Mouse (Mus musculus): ENCODE measurements around the gene Iffo1. TPM values are rescaled to one million over a fixed set of nuclear protein-coding genes. Genes with fewer than 3 reads are reported as not detected.

The Iffo1 gene
- total RNA-seq, 2 experiments from 2014 or later, result 14.2 to 18.1 TPM

DNA sequence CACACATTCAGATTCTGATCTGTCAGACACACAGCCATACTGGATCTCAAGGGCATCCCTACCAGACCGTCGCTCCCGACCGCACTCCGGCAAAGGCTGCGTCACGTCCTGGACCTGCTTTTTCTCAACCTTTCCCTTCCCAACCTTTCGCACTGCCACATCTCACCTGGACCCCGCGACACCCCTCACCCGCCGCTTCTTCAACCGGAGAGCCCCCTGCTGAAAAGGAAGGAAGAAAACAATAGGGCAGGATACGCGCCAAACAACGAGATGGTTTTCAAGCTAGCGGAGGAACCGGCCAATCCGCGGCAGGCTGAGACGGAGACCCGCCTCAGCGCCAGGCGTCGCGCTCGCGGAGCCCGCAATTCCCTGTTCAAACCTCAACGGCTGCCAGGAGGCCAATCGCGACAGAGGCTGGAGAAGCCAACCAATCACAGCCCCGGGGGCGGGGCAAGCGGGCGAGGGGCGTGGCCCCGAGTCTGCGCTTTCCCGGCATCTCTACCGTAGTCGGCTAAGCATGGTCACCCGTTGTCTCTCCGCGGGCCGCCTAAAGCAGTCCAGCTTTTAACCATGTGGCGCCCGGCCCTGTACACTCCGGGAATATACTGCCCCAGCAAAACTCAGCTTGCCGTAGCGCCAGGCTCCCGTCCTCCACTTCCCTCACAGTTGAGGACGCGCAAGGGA is 46.4 kb downstream of the Iffo1 start, which contains the start of the genes Ncapd2 and Mrpl51:
Ncapd2 (minus strand) TSS at position 370 of the 684 bp plus-strand sequence.
Mrpl51 (plus strand) TSS at position 470 of the 684 bp plus-strand sequence.
- ATAC-seq (replicated peaks; ENCODE audit: poor library complexity), result peak; percentile 89

DNA sequence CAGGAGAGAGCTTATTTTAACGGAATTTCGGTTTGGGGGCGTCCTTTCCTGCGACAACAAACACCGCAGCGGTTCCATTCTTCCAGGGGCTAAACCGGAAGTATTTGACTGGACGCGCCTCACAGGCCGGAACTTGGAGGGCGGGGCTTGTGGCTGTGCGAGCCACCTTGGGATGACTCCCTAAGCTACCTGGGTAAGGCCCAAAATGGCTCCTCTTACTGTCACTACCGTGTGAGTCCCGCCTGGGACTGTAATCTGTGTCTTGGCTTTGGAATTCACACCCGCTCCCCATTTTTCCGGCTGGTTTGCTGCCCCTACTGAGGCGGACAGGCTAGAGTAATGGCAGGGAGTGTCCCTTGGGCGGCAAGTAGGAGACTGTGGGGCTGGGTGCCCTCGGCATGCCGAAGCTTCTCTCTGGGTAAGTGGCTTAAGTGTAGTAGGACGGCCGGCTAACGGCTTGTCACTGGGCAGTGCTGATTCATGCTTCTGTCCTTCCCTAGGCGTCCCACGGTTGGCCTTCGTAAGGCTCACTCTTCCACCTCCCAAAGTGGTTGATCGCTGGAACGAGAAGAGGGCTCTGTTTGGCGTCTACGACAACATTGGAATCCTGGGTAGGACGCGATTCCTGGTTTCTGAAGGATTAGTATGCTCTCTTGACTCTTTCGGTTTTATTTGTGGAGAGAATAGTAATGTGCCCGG is 47.1 kb downstream of the Iffo1 start:
- peak; percentile 80 for ATAC-seq (replicated peaks; ENCODE audit: poor library complexity)

DNA sequence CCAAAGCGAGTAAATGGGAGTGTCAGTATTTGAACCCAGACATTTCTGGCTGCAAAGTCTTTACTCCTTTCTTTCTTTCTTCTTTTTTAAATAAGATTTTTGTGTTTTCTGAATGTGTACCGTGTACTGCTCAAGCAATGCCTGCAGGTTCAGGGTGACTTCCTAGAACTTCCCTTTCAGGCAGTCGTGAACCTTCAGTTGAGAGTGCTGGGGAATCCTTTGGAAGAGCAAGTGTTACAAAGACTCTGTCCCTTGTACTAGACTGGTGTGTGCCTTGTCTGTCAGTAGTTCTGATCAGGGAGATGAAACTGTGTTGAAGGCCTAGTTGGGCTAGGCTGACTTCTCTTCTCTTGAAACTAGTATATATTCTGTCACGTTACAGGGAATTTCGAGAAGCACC is 47.8 kb downstream of the Iffo1 start:
- ATAC-seq (replicated peaks; ENCODE audit: poor library complexity), result no peak

DNA sequence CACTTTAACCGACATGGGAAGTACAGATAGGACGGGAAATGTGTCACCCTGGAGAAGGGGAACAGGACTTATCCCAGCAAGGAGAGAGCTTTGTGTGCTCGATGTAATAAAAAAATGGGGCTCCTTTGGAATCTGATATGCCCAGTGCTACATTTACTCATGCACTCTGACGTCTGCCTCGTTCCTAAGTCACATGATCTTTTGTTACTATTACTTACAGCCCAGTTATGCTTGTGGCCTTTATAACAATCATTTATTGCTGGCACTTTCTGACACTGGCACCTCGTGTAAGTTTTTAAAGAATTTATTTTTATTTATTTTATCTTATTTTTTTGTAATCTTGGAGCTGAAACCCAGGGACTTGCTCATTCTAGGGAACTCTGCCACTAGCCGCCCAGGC is 48.3 kb downstream of the Iffo1 start:
- ATAC-seq (replicated peaks; ENCODE audit: poor library complexity), result no peak

GRCm38 (mm10) chr6:125195541-125196075 is 50.6 kb downstream of the Iffo1 start:
- ATAC-seq (replicated peaks; ENCODE audit: poor library complexity), result no peak

DNA sequence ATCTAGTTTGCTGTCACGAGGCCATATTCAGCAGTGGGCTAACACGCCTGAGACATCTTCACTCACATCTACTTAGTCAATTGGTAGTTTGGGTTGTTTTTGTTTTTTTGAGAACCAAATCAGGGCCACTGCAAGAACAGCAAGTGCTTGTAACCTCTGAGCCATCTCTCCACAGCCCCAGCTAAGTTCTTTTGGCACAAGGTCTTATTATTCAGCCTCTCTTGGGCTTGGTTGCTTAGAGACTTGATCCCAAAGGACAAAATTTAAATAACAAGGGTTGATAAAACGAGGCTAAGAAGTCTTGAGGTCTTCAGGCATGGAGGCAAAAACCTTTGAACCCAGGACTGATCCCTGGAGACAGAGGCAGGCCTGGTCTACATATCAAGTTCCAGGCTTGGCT is 51.3 kb downstream of the Iffo1 start:
- no peak for ATAC-seq (replicated peaks; ENCODE audit: poor library complexity)

DNA sequence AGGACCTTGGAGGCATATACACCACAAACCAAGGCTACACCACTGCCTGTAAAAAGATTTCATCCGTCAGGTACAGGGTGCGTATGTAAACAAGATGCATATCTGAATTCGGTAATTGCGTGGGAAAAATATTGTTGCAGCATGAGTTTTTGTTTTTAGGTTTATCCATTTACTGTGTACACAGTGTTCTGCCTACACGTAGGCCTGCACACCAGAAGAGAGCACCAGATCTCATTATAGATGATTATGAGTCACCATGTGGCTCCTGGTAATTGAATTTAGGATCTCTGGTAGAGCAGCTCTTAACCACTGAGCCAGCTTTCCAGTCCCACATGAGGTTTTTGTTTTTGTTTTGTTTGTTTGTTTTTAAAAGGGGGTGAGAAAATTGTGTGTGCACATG is 52.1 kb downstream of the Iffo1 start:
- no peak for ATAC-seq (replicated peaks; ENCODE audit: poor library complexity)

- ATAC-seq (replicated peaks; ENCODE audit: poor library complexity), result no peak
These were observed 65.4 kb downstream of the Iffo1 start for GRCm38 (mm10) chr6:125210436-125210835.

Other genes with a start within 250 kb of the Iffo1 start
- gene Lag3, start 233.5 kb upstream of the Iffo1 start, total RNA-seq (2015), result 0.81 and 1.3 TPM in 2 replicates
- 0.08 and 1.0 TPM in 2 replicates for gene Lag3, start 233.5 kb upstream of the Iffo1 start, total RNA-seq (2017)
- gene Ptms, start 225.1 kb upstream of the Iffo1 start, total RNA-seq (2015), result 15.9 and 18.8 TPM in 2 replicates
- 14.0 and 26.1 TPM in 2 replicates for gene Ptms, start 225.1 kb upstream of the Iffo1 start, total RNA-seq (2017)
- 71.3 and 82.7 TPM in 2 replicates for gene Mlf2, start 213.9 kb upstream of the Iffo1 start, total RNA-seq (2015)
- 57.0 and 58.8 TPM in 2 replicates for gene Mlf2, start 213.9 kb upstream of the Iffo1 start, total RNA-seq (2017)
- gene Cops7a, start 179.7 kb upstream of the Iffo1 start, total RNA-seq (2015), result 86.3 and 90.2 TPM in 2 replicates
- gene Cops7a, start 179.7 kb upstream of the Iffo1 start, total RNA-seq (2017), result 56.1 and 61.8 TPM in 2 replicates
- 0.15 TPM in 1 of 2 replicates, not detected in the other for gene Pianp, start 148.5 kb upstream of the Iffo1 start, total RNA-seq (2015)
- not detected in 2 replicates for gene Pianp, start 148.5 kb upstream of the Iffo1 start, total RNA-seq (2017)
- 67.9 and 69.9 TPM in 2 replicates for gene Zfp384, start 136.1 kb upstream of the Iffo1 start, total RNA-seq (2015)
- gene Zfp384, start 136.1 kb upstream of the Iffo1 start, total RNA-seq (2017), result 26.2 and 29.3 TPM in 2 replicates
- gene Ing4, start 105.5 kb upstream of the Iffo1 start, total RNA-seq (2015), result 22.8 and 25.2 TPM in 2 replicates
- gene Ing4, start 105.5 kb upstream of the Iffo1 start, total RNA-seq (2017), result 44.4 and 49.8 TPM in 2 replicates
- 8.1 and 9.5 TPM in 2 replicates for gene Acrbp, start 95.6 kb upstream of the Iffo1 start, total RNA-seq (2015)
- gene Acrbp, start 95.6 kb upstream of the Iffo1 start, total RNA-seq (2017), result 3.6 and 5.8 TPM in 2 replicates
- 6.7 and 10.6 TPM in 2 replicates for gene Lpar5, start 77.3 kb upstream of the Iffo1 start, total RNA-seq (2015)
- 3.5 and 6.7 TPM in 2 replicates for gene Lpar5, start 77.3 kb upstream of the Iffo1 start, total RNA-seq (2017)
- 85.7 and 91.6 TPM in 2 replicates for gene Chd4, start 49.3 kb upstream of the Iffo1 start, total RNA-seq (2015)
- gene Chd4, start 49.3 kb upstream of the Iffo1 start, total RNA-seq (2017), result 299 and 375 TPM in 2 replicates
- 42.8 and 43.7 TPM in 2 replicates for gene Nop2, start 13.3 kb upstream of the Iffo1 start, total RNA-seq (2015)
- 82.3 and 83.8 TPM in 2 replicates for gene Nop2, start 13.3 kb upstream of the Iffo1 start, total RNA-seq (2017)
- 3,979 and 4,068 TPM in 2 replicates for gene Gapdh, start 21.2 kb downstream of the Iffo1 start, total RNA-seq (2015)
- gene Gapdh, start 21.2 kb downstream of the Iffo1 start, total RNA-seq (2017), result 1,418 and 1,569 TPM in 2 replicates
- gene Ncapd2, start 46.5 kb downstream of the Iffo1 start, total RNA-seq (2015), result 205 and 228 TPM in 2 replicates
- 207 and 256 TPM in 2 replicates for gene Ncapd2, start 46.5 kb downstream of the Iffo1 start, total RNA-seq (2017)
- 144 and 171 TPM in 2 replicates for gene Mrpl51, start 46.6 kb downstream of the Iffo1 start, total RNA-seq (2015)
- 128 and 156 TPM in 2 replicates for gene Mrpl51, start 46.6 kb downstream of the Iffo1 start, total RNA-seq (2017)
- 10.1 and 15.5 TPM in 2 replicates for gene Vamp1, start 70.3 kb downstream of the Iffo1 start, total RNA-seq (2015)
- gene Vamp1, start 70.3 kb downstream of the Iffo1 start, total RNA-seq (2017), result 6.2 and 9.1 TPM in 2 replicates
- 5.2 and 7.4 TPM in 2 replicates for gene Tapbpl, start 86.6 kb downstream of the Iffo1 start, total RNA-seq (2015)
- gene Tapbpl, start 86.6 kb downstream of the Iffo1 start, total RNA-seq (2017), result 16.2 and 18.6 TPM in 2 replicates
- gene Cd27, start 91.8 kb downstream of the Iffo1 start, total RNA-seq (2015), result 44.7 and 60.2 TPM in 2 replicates
- gene Cd27, start 91.8 kb downstream of the Iffo1 start, total RNA-seq (2017), result 28.9 and 41.9 TPM in 2 replicates
- gene Tuba3a, start 140.8 kb downstream of the Iffo1 start, total RNA-seq (2015), result not detected in 2 replicates
- not detected in 2 replicates for gene Tuba3a, start 140.8 kb downstream of the Iffo1 start, total RNA-seq (2017)
- gene Ltbr, start 168.6 kb downstream of the Iffo1 start, total RNA-seq (2015), result 17.5 and 18.7 TPM in 2 replicates
- gene Ltbr, start 168.6 kb downstream of the Iffo1 start, total RNA-seq (2017), result 28.2 and 43.7 TPM in 2 replicates
- 21.8 and 22.9 TPM in 2 replicates for gene Scnn1a, start 175.4 kb downstream of the Iffo1 start, total RNA-seq (2015)
- 0.75 and 1.7 TPM in 2 replicates for gene Scnn1a, start 175.4 kb downstream of the Iffo1 start, total RNA-seq (2017)
- 56.9 and 61.8 TPM in 2 replicates for gene Tnfrsf1a, start 204.1 kb downstream of the Iffo1 start, total RNA-seq (2015)
- 56.6 and 57.1 TPM in 2 replicates for gene Tnfrsf1a, start 204.1 kb downstream of the Iffo1 start, total RNA-seq (2017)
- gene Plekhg6, start 235.6 kb downstream of the Iffo1 start, total RNA-seq (2015), result not detected in 2 replicates
- gene Plekhg6, start 235.6 kb downstream of the Iffo1 start, total RNA-seq (2017), result not detected in 2 replicates